Mouse (Mus musculus) testis, adult 2 months (tissue): ENCODE results near the gene Chpf.

Experiments used
- CTCF ChIP-seq: fragments of 200-500 bp; IDR thresholded peaks from 2 replicates; pipeline ENCODE4 v1.5.1; 2012; ENCODE audit warnings: low read depth, mild to moderate bottlenecking, inconsistent platforms, low read length, moderate library complexity; ENCODE audit not compliant: control insufficient read depth, insufficient read depth, insufficient replicate concordance
- POLR2A ChIP-seq: fragments of 200-500 bp; IDR thresholded peaks from 2 replicates; pipeline ENCODE4 v1.6.1; 2012; ENCODE audit warnings: low read depth, mild to moderate bottlenecking, inconsistent platforms, low read length, moderate library complexity; ENCODE audit not compliant: control insufficient read depth

DNA sequence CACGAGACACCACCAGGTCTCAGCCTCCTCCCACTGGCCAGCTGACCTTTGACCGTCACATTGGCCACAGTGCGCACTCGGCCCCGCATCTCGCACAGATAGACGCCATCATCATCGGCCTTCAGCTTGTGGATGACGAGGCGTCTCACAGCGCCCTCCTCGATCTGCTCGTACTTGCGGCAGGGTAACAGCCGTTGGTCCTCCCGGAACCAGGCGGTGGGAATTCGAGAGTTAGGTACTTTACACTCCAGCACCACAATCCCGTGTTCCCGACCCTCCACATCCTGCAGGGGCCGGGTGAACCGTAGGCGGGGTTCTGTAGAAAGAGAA lies 24.5 kb upstream of the Chpf start:
- no peak for TF ChIP-seq CTCF
- TF ChIP-seq POLR2A = no peak
